29 mouse cellular contexts compared by ENCODE assay signal in genomic region chr7:120963126-120963525, GRCm38 (mm10). TPM values are rescaled to one million over a fixed set of nuclear protein-coding genes. Genes with fewer than 3 reads are reported as not detected.
A peak's percentile ranks its signal among the peaks of the same experiment; 100 is the strongest.
DNase-seq lines count a peak whose midpoint lies in the region; ATAC-seq and TF ChIP-seq lines count a peak whose summit lies in the region.
"Had no signal": no experiment of that assay in that cellular context is flagged by ENCODE, and none has a peak within 500 bp of the region (broad histone marks: within the 10 kb centered on the region; RNA-seq: fewer than 3 reads in every experiment).

No protein-coding gene starts in this region.

- no peak for TF ChIP-seq CTCF in kidney, postnatal 0 days (IDR thresholded peaks at IDR 0.05; ENCODE audit: low read depth)
- TF ChIP-seq CTCF in small intestine, adult 2 months (IDR thresholded peaks at IDR 0.05; ENCODE audit: extremely low read depth, insufficient read length, insufficient replicate concordance, low read depth, low read length), result no peak

- H3K36me3 ChIP-seq in kidney, postnatal 0 days (ENCODE audit: insufficient read depth, low read length), result peaks cover 10% of the 10 kb centered on the region; the same call in 1 of the 2 replicates
- peaks cover 29% of the 10 kb centered on the region for H3K36me3 ChIP-seq in small intestine, adult 2 months (ENCODE audit: control insufficient read depth, insufficient read depth, low read length)

- no peak for TF ChIP-seq POLR2A in small intestine, adult 2 months (IDR thresholded peaks at IDR 0.05; ENCODE audit: low read depth, low read length)

- H3K4me3 ChIP-seq in kidney, postnatal 0 days (replicated peaks; ENCODE audit: low read depth, low read length), result no peak overlapping the region
- no peak overlapping the region for H3K4me3 ChIP-seq in small intestine, adult 2 months (ENCODE audit: low read depth, low read length)
- H3K4me3 ChIP-seq: gastrocnemius, adult 2 months; hindbrain, embryonic 10.5 days; hindbrain, embryonic 13.5 days had no signal

- 64% methylated on average over 5 of the region's 5 CpGs for WGBS in kidney, postnatal 0 days
- WGBS in small intestine, adult 2 months, result 60% methylated on average over 5 of the region's 5 CpGs

- ATAC-seq in kidney, postnatal 0 days (replicated peaks; ENCODE audit: low FRiP score, low read depth), result no peak
- ATAC-seq: forebrain, embryonic 14.5 days; forebrain, postnatal 0 days; hindbrain, postnatal 0 days; inflammation-experienced regulatory T-cells, adult 6 months had no signal

- DNase-seq in kidney, postnatal 0 days (ENCODE audit: low spot score), result peak; percentile 23
- DNase-seq in kidney, postnatal 10 days, result no peak
- DNase-seq in NIH3T3 (ENCODE audit: low read depth), result peak; percentile 69
- DNase-seq in right cerebral cortex, postnatal 14 days, result no peak
- DNase-seq in thymus, postnatal 25 days, result no peak
- DNase-seq: adrenal gland, adult 8-10 months; adrenal gland, postnatal 25 days; B cell, adult 2 months; cerebellum, adult 11-12 months; cerebellum, adult 8-10 months; cerebellum, postnatal 10 days; cerebellum, postnatal 36 days; embryo, embryonic 11 days; forebrain, postnatal 0 days; gastrocnemius, adult 2 months; gastrocnemius, postnatal 14 days; heart, adult 11 months; heart, postnatal 36 days had no signal

- H3K9me3 ChIP-seq in kidney, postnatal 0 days (replicated peaks; ENCODE audit: low read length), result no peaks in the 10 kb centered on the region
- H3K9me3 ChIP-seq: G1E; hindbrain, embryonic 10.5 days; hindbrain, embryonic 13.5 days had no signal

- H3K9ac ChIP-seq in kidney, postnatal 0 days (ENCODE audit: low read depth, low read length), result no peak overlapping the region
- H3K9ac ChIP-seq: forebrain, postnatal 0 days; hindbrain, embryonic 13.5 days had no signal

- no peaks in the 10 kb centered on the region for H3K4me1 ChIP-seq in kidney, postnatal 0 days (replicated peaks; ENCODE audit: insufficient read depth, low read length)
- peaks cover 5% of the 10 kb centered on the region; the same call in 1 of the 2 replicates for H3K4me1 ChIP-seq in small intestine, adult 2 months (ENCODE audit: control insufficient read depth, insufficient read depth, insufficient read length, low read length)
- H3K4me1 ChIP-seq: hindbrain, embryonic 10.5 days; hindbrain, embryonic 13.5 days had no signal

- no peak overlapping the region for H3K4me2 ChIP-seq in kidney, postnatal 0 days (ENCODE audit: low read length)
- H3K4me2 ChIP-seq: heart, embryonic 11.5 days; hindbrain, embryonic 13.5 days had no signal

- no peak overlapping the region for H3K27ac ChIP-seq in kidney, postnatal 0 days
- H3K27ac ChIP-seq in small intestine, adult 2 months (ENCODE audit: insufficient read depth, low read depth, low read length), result peak overlapping the region; percentile 29; the same call in 1 of the 2 replicates
- H3K27ac ChIP-seq: gastrocnemius, adult 2 months; hindbrain, embryonic 10.5 days; hindbrain, embryonic 13.5 days; hindbrain, postnatal 0 days had no signal

- no peaks in the 10 kb centered on the region for H3K27me3 ChIP-seq in kidney, postnatal 0 days (ENCODE audit: insufficient read depth, low read length)
- no peaks in the 10 kb centered on the region for H3K27me3 ChIP-seq in small intestine, adult 2 months (ENCODE audit: control insufficient read depth, insufficient read depth, low read length)
- H3K27me3 ChIP-seq: CH12.LX; hindbrain, embryonic 13.5 days had no signal

RNA-seq across cellular contexts. Expression of gene Cdr2, which starts 19.0 kb away (rescaled TPM):
- polyA plus RNA-seq in kidney, postnatal 0 days (2015; fragmentation: Nextera tagmentation; extraction: Ambion mirVana), result 9.7 and 10.1 TPM in 2 replicates
- 37.1 and 51.7 TPM in 2 replicates for polyA plus RNA-seq in small intestine, adult 2 months (2012; rRNA removed)

RNA-seq across cellular contexts. Expression of gene Mfsd13b, which starts 19.2 kb away (rescaled TPM):
- polyA plus RNA-seq in kidney, postnatal 0 days (2015; fragmentation: Nextera tagmentation; extraction: Ambion mirVana), result 0.22 and 0.52 TPM in 2 replicates
- 0.11 and 0.13 TPM in 2 replicates for polyA plus RNA-seq in small intestine, adult 2 months (2012; rRNA removed)
- polyA plus RNA-seq: embryonic facial prominence, embryonic 11.5 days; embryonic facial prominence, embryonic 14.5 days; G1E; inflammation-experienced regulatory T-cells, adult 6 months had no signal

RNA-seq across cellular contexts. Expression of gene Polr3e, which starts 45.6 kb away (rescaled TPM):
- 31.8 and 34.0 TPM in 2 replicates for polyA plus RNA-seq in kidney, postnatal 0 days (2015; fragmentation: Nextera tagmentation; extraction: Ambion mirVana)
- polyA plus RNA-seq in small intestine, adult 2 months (2012; rRNA removed), result 6.9 and 10.9 TPM in 2 replicates

Comparison
In these comparisons a context has a peak if more than half of its experiments do, and no peak if none do; other contexts are left out.
1. DNase-seq: peak in kidney, postnatal 0 days (single experiment) and NIH3T3 (single experiment); none in kidney, postnatal 10 days (single experiment), right cerebral cortex, postnatal 14 days (single experiment) and thymus, postnatal 25 days (single experiment).